Mouse (Mus musculus) MEL (cell line): ENCODE measurements around the gene Sapcd1. TPM values are rescaled to one million over a fixed set of nuclear protein-coding genes. Genes with fewer than 3 reads are reported as not detected.

ENCODE experiments used
- DNase-seq: peaks from one replicate; pipeline ENCODE4 v3.0.0; 2011; ENCODE audit warnings: low read depth, low spot score
- H3K27ac ChIP-seq: 2 replicates; pipeline ENCODE4 v1.5.1; 2012; ENCODE audit warnings: low read depth, mild to moderate bottlenecking, control low read depth, low read length, moderate library complexity; ENCODE audit not compliant: control insufficient read depth
- H3K27me3 ChIP-seq, 2 experiments: fragments of 150-350 bp in 1 of 2; sonication (generic) in 1 of 2; 2 replicates each; pipeline ENCODE4 v1.6.1; 2012; ENCODE audit warnings: low read length in 2 of 2, mild to moderate bottlenecking in 2 of 2, improper control_type of control experiment in 1 of 2, moderate library complexity in 1 of 2; ENCODE audit not compliant: insufficient read depth in 2 of 2, control insufficient read depth in 1 of 2
- H3K36me3 ChIP-seq, 2 experiments: 2 replicates each; pipeline ENCODE4 v1.6.1; 2012 to 2014; ENCODE audit warnings: low read length in 2 of 2, improper control_type of control experiment in 1 of 2, inconsistent platforms in 1 of 2, mild to moderate bottlenecking in 1 of 2; ENCODE audit not compliant: insufficient read depth in 2 of 2, control insufficient read depth in 1 of 2
- H3K4me1 ChIP-seq, 2 experiments: fragments of 150-350 bp in 1 of 2; sonication (generic) in 1 of 2; 2 replicates each; pipeline ENCODE4 v1.6.1; 2012; ENCODE audit warnings: low read length in 2 of 2, improper control_type of control experiment in 1 of 2, mild to moderate bottlenecking in 1 of 2; ENCODE audit not compliant: insufficient read depth in 2 of 2, control insufficient read depth in 1 of 2
- H3K4me3 ChIP-seq, 2 experiments: fragments of 150-350 bp in 1 of 2; sonication (generic) in 1 of 2; 2 replicates each; pipeline ENCODE4 v1.5.1; 2012; ENCODE audit warnings: low read depth in 2 of 2, low read length in 2 of 2, mild to moderate bottlenecking in 2 of 2, moderate library complexity in 2 of 2, control low read depth in 1 of 2, improper control_type of control experiment in 1 of 2; ENCODE audit not compliant: control insufficient read depth in 1 of 2, insufficient read depth in 1 of 2
- H3K79me2 ChIP-seq: 2 replicates; pipeline ENCODE4 v1.6.1; 2012; ENCODE audit warnings: mild to moderate bottlenecking, low read length, moderate library complexity; ENCODE audit not compliant: control insufficient read depth, poor library complexity, insufficient read depth
- H3K9ac ChIP-seq: 2 replicates; pipeline ENCODE4 v1.6.1; 2012; ENCODE audit warnings: low read depth, mild to moderate bottlenecking, control low read depth, low read length, moderate library complexity; ENCODE audit not compliant: control insufficient read depth, poor library complexity, severe bottlenecking
- H3K9me3 ChIP-seq: fragments of 150-350 bp; sonication (generic); replicated peaks from 2 replicates; pipeline ENCODE4 v1.6.1; 2012; ENCODE audit warnings: mild to moderate bottlenecking, low read length, improper control_type of control experiment, moderate library complexity; ENCODE audit not compliant: insufficient read depth
- BHLHE40 ChIP-seq: IDR thresholded peaks from 2 replicates; pipeline ENCODE4 v1.6.1; 2012; ENCODE audit warnings: low read depth, mild to moderate bottlenecking, inconsistent platforms, low read length, improper control_type of control experiment, borderline replicate concordance
- CHD1 ChIP-seq: IDR thresholded peaks from 2 replicates; pipeline ENCODE4 v1.6.1; 2012; ENCODE audit warnings: low read depth, mild to moderate bottlenecking, inconsistent platforms, low read length, improper control_type of control experiment
- E2F4 ChIP-seq: IDR thresholded peaks from 2 replicates; pipeline ENCODE4 v1.6.1; 2011; ENCODE audit warnings: low read depth, low read length, improper control_type of control experiment, borderline replicate concordance
- ELF1 ChIP-seq: IDR thresholded peaks from 2 replicates; pipeline ENCODE4 v1.6.1; 2014; ENCODE audit warnings: low read depth, mild to moderate bottlenecking, inconsistent platforms, low read length, improper control_type of control experiment, moderate library complexity
- ETS1 ChIP-seq: IDR thresholded peaks from 2 replicates; pipeline ENCODE4 v1.6.1; 2012; ENCODE audit warnings: low read depth, mild to moderate bottlenecking, inconsistent platforms, low read length, improper control_type of control experiment, moderate library complexity
- GABPA ChIP-seq: IDR thresholded peaks from 2 replicates; pipeline ENCODE4 v1.6.1; 2012; ENCODE audit warnings: low read depth, mild to moderate bottlenecking, inconsistent platforms, low read length, improper control_type of control experiment, moderate library complexity
- HCFC1 ChIP-seq: IDR thresholded peaks from 2 replicates; pipeline ENCODE4 v1.6.1; 2012; ENCODE audit warnings: low read depth, mild to moderate bottlenecking, inconsistent platforms, low read length, improper control_type of control experiment, moderate library complexity
- JUND ChIP-seq: IDR thresholded peaks from 2 replicates; pipeline ENCODE4 v1.6.1; 2011; ENCODE audit warnings: low read depth, mild to moderate bottlenecking, improper control_type of control experiment, low read length
- MAFK ChIP-seq: IDR thresholded peaks from 2 replicates; pipeline ENCODE4 v1.6.1; 2011; ENCODE audit warnings: low read depth, mild to moderate bottlenecking, low read length, improper control_type of control experiment, borderline replicate concordance
- MEF2A ChIP-seq: IDR thresholded peaks from 2 replicates; pipeline ENCODE4 v1.6.1; 2014; ENCODE audit warnings: low read depth, mild to moderate bottlenecking, inconsistent platforms, low read length, improper control_type of control experiment; ENCODE audit not compliant: poor library complexity, insufficient replicate concordance, severe bottlenecking; ENCODE audit errors: extremely low read depth
- MXI1 ChIP-seq: IDR thresholded peaks from 2 replicates; pipeline ENCODE4 v1.6.1; 2011; ENCODE audit warnings: mild to moderate bottlenecking, low read depth, low read length, improper control_type of control experiment
- MYC ChIP-seq: IDR thresholded peaks from 2 replicates; pipeline ENCODE4 v1.6.1; 2011; ENCODE audit warnings: low read depth, mild to moderate bottlenecking, low read length, improper control_type of control experiment, moderate library complexity
- NELFE ChIP-seq: IDR thresholded peaks from 2 replicates; pipeline ENCODE4 v1.6.1; 2011; ENCODE audit warnings: low read depth, low read length, improper control_type of control experiment
- NRF1 ChIP-seq: IDR thresholded peaks from 2 replicates; pipeline ENCODE4 v1.6.1; 2014; ENCODE audit warnings: low read depth, mild to moderate bottlenecking, inconsistent platforms, low read length, improper control_type of control experiment, moderate library complexity; ENCODE audit not compliant: poor library complexity, insufficient read depth, severe bottlenecking
- POLR2AphosphoS2 ChIP-seq: IDR thresholded peaks from 2 replicates; pipeline ENCODE4 v1.6.1; 2011; ENCODE audit warnings: low read length, improper control_type of control experiment
- POLR2AphosphoS5 ChIP-seq: IDR thresholded peaks from 2 replicates; pipeline ENCODE4 v1.6.1; 2012; ENCODE audit warnings: low read depth, borderline replicate concordance, mild to moderate bottlenecking, inconsistent platforms, low read length, moderate library complexity, mixed read lengths
- RAD21 ChIP-seq: IDR thresholded peaks from 2 replicates; pipeline ENCODE4 v1.6.1; 2011; ENCODE audit warnings: mild to moderate bottlenecking, low read depth, low read length, improper control_type of control experiment
- SIN3A ChIP-seq: IDR thresholded peaks from 2 replicates; pipeline ENCODE4 v1.6.1; 2012; ENCODE audit warnings: low read length, improper control_type of control experiment, inconsistent platforms
- SMC3 ChIP-seq: IDR thresholded peaks from 2 replicates; pipeline ENCODE4 v1.6.1; 2011; ENCODE audit warnings: low read depth, low read length, improper control_type of control experiment
- TAL1 ChIP-seq: IDR thresholded peaks from 2 replicates; pipeline ENCODE4 v1.6.1; 2012; ENCODE audit warnings: mild to moderate bottlenecking, inconsistent platforms, low read length, moderate library complexity, mixed read lengths
- TBP ChIP-seq: IDR thresholded peaks from 2 replicates; pipeline ENCODE4 v1.8.0; 2011; ENCODE audit warnings: low read depth, low read length, improper control_type of control experiment
- TCF12 ChIP-seq: IDR thresholded peaks from 2 replicates; pipeline ENCODE4 v1.6.1; 2014; ENCODE audit warnings: low read depth, mild to moderate bottlenecking, inconsistent platforms, low read length, improper control_type of control experiment, moderate library complexity
- UBTF ChIP-seq: IDR thresholded peaks from 2 replicates; pipeline ENCODE4 v1.6.1; 2012; ENCODE audit warnings: low read depth, mild to moderate bottlenecking, inconsistent platforms, low read length, improper control_type of control experiment, moderate library complexity, borderline replicate concordance; ENCODE audit not compliant: insufficient read depth
- USF1 ChIP-seq: IDR thresholded peaks from 2 replicates; pipeline ENCODE4 v1.6.1; 2014; ENCODE audit warnings: low read depth, mild to moderate bottlenecking, inconsistent platforms, low read length, improper control_type of control experiment, moderate library complexity
- USF2 ChIP-seq, 2 experiments: IDR thresholded peaks; 2 replicates each; pipeline ENCODE4 v1.6.1; 2011 to 2012; ENCODE audit warnings: improper control_type of control experiment in 2 of 2, low read length in 2 of 2, borderline replicate concordance in 1 of 2, inconsistent platforms in 1 of 2, low read depth in 1 of 2, mild to moderate bottlenecking in 1 of 2; ENCODE audit not compliant: insufficient read depth in 1 of 2
- ZC3H11A ChIP-seq: IDR thresholded peaks from 2 replicates; pipeline ENCODE4 v1.6.1; 2012; ENCODE audit warnings: low read depth, mild to moderate bottlenecking, inconsistent platforms, low read length, improper control_type of control experiment
- ZKSCAN1 ChIP-seq: IDR thresholded peaks from 2 replicates; pipeline ENCODE4 v1.6.1; 2012; ENCODE audit warnings: low read depth, mild to moderate bottlenecking, inconsistent platforms, low read length, improper control_type of control experiment, moderate library complexity
- ZMIZ1 ChIP-seq: IDR thresholded peaks from 2 replicates; pipeline ENCODE4 v1.6.1; 2012; ENCODE audit warnings: low read depth, mild to moderate bottlenecking, inconsistent platforms, low read length, improper control_type of control experiment, moderate library complexity
- ZNF384 ChIP-seq: IDR thresholded peaks from 2 replicates; pipeline ENCODE4 v1.6.1; 2012; ENCODE audit warnings: low read depth, mild to moderate bottlenecking, inconsistent platforms, low read length, improper control_type of control experiment
- polyA plus RNA-seq, 2 experiments: library from polyadenylated mRNA; stranded (reverse) in 1 of 2; unstranded in 1 of 2; fragments of >175 nt in 1 of 2; fragments of >200 nt in 1 of 2; gene quantifications; 2 replicates each; pipeline versions ENCODE4 v1.2.1 to v1.2.4; 2012; ENCODE audit warnings: low replicate concordance in 2 of 2, low read depth in 1 of 2; ENCODE audit not compliant: insufficient read length in 2 of 2, insufficient read depth in 1 of 2, missing spikeins in 1 of 2
- total RNA-seq: library from RNA; depleted of rRNA; stranded (reverse); fragments of 300-350 nt; gene quantifications from 2 replicates; pipeline ENCODE4 v1.2.3, GENCODE M21; 2012

The Sapcd1 gene
- total and polyA plus RNA-seq, 3 experiments = 124 to 164 TPM; not detected in 1

- TF ChIP-seq ZKSCAN1 (no peak), RAD21 (no peak), TCF12 (no peak), MYC (no peak), TBP (no peak), MAFK (no peak), JUND (no peak), UBTF (no peak), POLR2AphosphoS5 (no peak), NRF1 (no peak), SMC3 (no peak), GABPA (no peak), E2F4 (no peak), HCFC1 (no peak), USF1 (no peak), USF2 (IDR thresholded peaks at IDR 0.05; ENCODE audit: borderline replicate concordance in 1 of 2, insufficient read depth in 1 of 2, low read depth in 1 of 2, low read length in 2 of 2) (no peak), ELF1 (no peak), ZMIZ1 (no peak)
- no peak overlapping the region for H3K9ac ChIP-seq
- no peaks in the 10 kb centered on the region for H3K9me3 ChIP-seq
These were observed 10.1 kb downstream of the Sapcd1 start for GRCm38 (mm10) chr17:35017706-35018030.

GRCm38 (mm10) chr17:35016791-35017705, 10.8 kb downstream of the Sapcd1 start:
- no peak overlapping the region for H3K4me3 ChIP-seq
- no peaks in the 10 kb centered on the region for H3K9me3 ChIP-seq
- peaks cover 0 to 13% of the 10 kb centered on the region in 2 experiments; a peak in 3 of 4 replicates for H3K36me3 ChIP-seq
- H3K4me1 ChIP-seq = peaks cover 0 to 23% of the 10 kb centered on the region in 2 experiments; a peak in 3 of 4 replicates
- no peaks in the 10 kb centered on the region for H3K27me3 ChIP-seq
- 0 out of 2 replicates have a peak overlapping the region, but pooled peaks have one; percentile 14 for H3K9ac ChIP-seq
- DNase-seq = no peak
- H3K79me2 ChIP-seq = no peaks in the 10 kb centered on the region
- H3K27ac ChIP-seq = no peak overlapping the region
- peak; percentile 66 for TF ChIP-seq POLR2AphosphoS2
- TF ChIP-seq ZNF384 = no peak
- no peak for TF ChIP-seq ZC3H11A
- no peak for TF ChIP-seq NELFE
- TF ChIP-seq ZMIZ1 = no peak
- TF ChIP-seq BHLHE40 = no peak
- no peak for TF ChIP-seq POLR2AphosphoS5
- no peak for TF ChIP-seq MXI1
- TF ChIP-seq SMC3 = no peak
- TF ChIP-seq SIN3A = no peak
- no peak for TF ChIP-seq MEF2A
- TF ChIP-seq TAL1 = no peak
- TF ChIP-seq CHD1 = no peak
- no peak for TF ChIP-seq GABPA
- no peak for TF ChIP-seq ETS1

More at GRCm38 (mm10) chr17:35017706-35018030, 10.1 kb downstream of the Sapcd1 start:
- Histone ChIP-seq H3K79me2 (no peaks in the 10 kb centered on the region), H3K27me3 (no peaks in the 10 kb centered on the region), H3K27ac (no peak overlapping the region), H3K4me3 (no peak overlapping the region), H3K4me1 (peaks cover 2 to 29% of the 10 kb centered on the region in 2 experiments), H3K36me3 (peaks cover 0 to 18% of the 10 kb centered on the region in 2 experiments; a peak in 3 of 4 replicates)
- no peak for DNase-seq
